In genomic region chr7:28811640-28812275, GRCm38 (mm10) we compare ENCODE assay signal across 8 mouse cellular contexts. TPM values are rescaled to one million over a fixed set of nuclear protein-coding genes. Genes with fewer than 3 reads are reported as not detected.
DNase-seq lines count a peak whose midpoint lies in the region; ATAC-seq and TF ChIP-seq lines count a peak whose summit lies in the region.

No protein-coding gene starts in this region.

- no peaks in the 10 kb centered on the region for H3K9me3 ChIP-seq in CH12.LX (replicated peaks; ENCODE audit: low read length)
- no peaks in the 10 kb centered on the region for H3K9me3 ChIP-seq in forebrain, embryonic 14.5 days (replicated peaks; ENCODE audit: control insufficient read depth, low read length)
- H3K9me3 ChIP-seq in liver, embryonic 13.5 days (replicated peaks) = no peaks in the 10 kb centered on the region

- peak overlapping the region; percentile 100 for H3K9ac ChIP-seq in CH12.LX (ENCODE audit: insufficient read depth, low read depth)
- H3K9ac ChIP-seq in forebrain, embryonic 14.5 days (ENCODE audit: low read length) = peak overlapping the region; percentile 88
- H3K9ac ChIP-seq in liver, embryonic 13.5 days = peak overlapping the region; percentile 86

- no peak for TF ChIP-seq CTCF in gastrocnemius, adult 2 months (IDR thresholded peaks at IDR 0.05)
- TF ChIP-seq CTCF in CH12.LX (conservative IDR thresholded peaks at IDR 0.05 in 1 of 2, IDR thresholded peaks at IDR 0.05 in 1 of 2; ENCODE audit: low read depth in 2 of 2, low read length in 2 of 2) = no peak

- 15% methylated on average over 7 of the region's 7 CpGs for WGBS in forebrain, embryonic 14.5 days
- 9% methylated on average over 7 of the region's 7 CpGs for WGBS in liver, embryonic 13.5 days (ENCODE audit: insufficient replicate concordance)

- no peak for ATAC-seq in forebrain, embryonic 14.5 days
- ATAC-seq in liver, embryonic 13.5 days (ENCODE audit: low read depth) = no peak

- peaks cover 55% of the 10 kb centered on the region for H3K79me2 ChIP-seq in CH12.LX (replicated peaks; ENCODE audit: control insufficient read depth, extremely low read depth, insufficient read depth, poor library complexity, severe bottlenecking)

- intact Hi-C loops in gastrocnemius, adult 2 months (cut with DNase I) = loop anchor here (1.0 kb wide), 1 partner anchor 12 kb away; no protein-coding TSS in a partner anchor
- intact Hi-C loops in left cerebral cortex, postnatal 4 days (cut with DNase I) = no loop called here

- dilution Hi-C loops in CH12.LX (cut with MboI; ENCODE audit: extremely low pct_ligation_motif_present, extremely low pct_unique_long_range_greater_than_20kb, low sequenced_read_pairs) = no loop called here

- DNase-seq in gastrocnemius, adult 2 months = no peak
- DNase-seq in gastrocnemius, postnatal 4 days (ENCODE audit: low spot score in 2 of 2) = no peak
- DNase-seq in CH12.LX (ENCODE audit: extremely low read depth) = no peak
- no peak for DNase-seq in forebrain, embryonic 14.5 days (ENCODE audit: low spot score)
- DNase-seq in liver, embryonic 13.5 days = no peak
- DNase-seq in left cerebral cortex, postnatal 4 days = no peak
- no peak for DNase-seq in adrenal gland, postnatal 14 days
- no peak for DNase-seq in adrenal gland, adult 2 months

- peak overlapping the region; percentile 100 for H3K27ac ChIP-seq in gastrocnemius, adult 2 months
- H3K27ac ChIP-seq in CH12.LX (ENCODE audit: insufficient read depth, low read depth) = peak overlapping the region; percentile 55; the same call in 1 of the 2 replicates
- H3K27ac ChIP-seq in forebrain, embryonic 14.5 days (ENCODE audit: low read depth, low read length) = no peak overlapping the region
- H3K27ac ChIP-seq in liver, embryonic 13.5 days = peak overlapping the region; percentile 95

- TF ChIP-seq RAD21 in CH12.LX (IDR thresholded peaks at IDR 0.05; ENCODE audit: low read depth, low read length) = no peak

- no peak for TF ChIP-seq POLR2A in CH12.LX (IDR thresholded peaks at IDR 0.05; ENCODE audit: low read depth, low read length)

- H3K36me3 ChIP-seq in CH12.LX (replicated peaks in 1 of 2; ENCODE audit: control insufficient read depth in 1 of 2, insufficient read depth in 1 of 2, low read length in 1 of 2) = peaks cover 44 to 50% of the 10 kb centered on the region in 2 experiments
- H3K36me3 ChIP-seq in forebrain, embryonic 14.5 days (ENCODE audit: control insufficient read depth, insufficient read depth, low read length) = peaks cover 46% of the 10 kb centered on the region
- H3K36me3 ChIP-seq in liver, embryonic 13.5 days = peaks cover 52% of the 10 kb centered on the region

- H3K4me1 ChIP-seq in CH12.LX (ENCODE audit: control insufficient read depth in 1 of 2, insufficient read depth in 2 of 2) = peaks cover 11 to 57% of the 10 kb centered on the region in 2 experiments
- H3K4me1 ChIP-seq in forebrain, embryonic 14.5 days (ENCODE audit: control insufficient read depth, insufficient read depth, low read length) = peaks cover 21% of the 10 kb centered on the region
- peaks cover 66% of the 10 kb centered on the region for H3K4me1 ChIP-seq in liver, embryonic 13.5 days (replicated peaks)

- H3K27me3 ChIP-seq in CH12.LX (replicated peaks) = no peaks in the 10 kb centered on the region
- H3K27me3 ChIP-seq in forebrain, embryonic 14.5 days (replicated peaks; ENCODE audit: control insufficient read depth, insufficient read depth, low read length) = no peaks in the 10 kb centered on the region
- no peaks in the 10 kb centered on the region for H3K27me3 ChIP-seq in liver, embryonic 13.5 days

- TF ChIP-seq EP300 in CH12.LX (IDR thresholded peaks at IDR 0.05; ENCODE audit: low read length) = no peak

- H3K4me2 ChIP-seq in CH12.LX (ENCODE audit: insufficient read depth, low read depth, poor library complexity, severe bottlenecking) = peak overlapping the region; percentile 90
- peak overlapping the region; percentile 87 for H3K4me2 ChIP-seq in forebrain, embryonic 14.5 days (ENCODE audit: low read length)
- H3K4me2 ChIP-seq in liver, embryonic 13.5 days = peak overlapping the region; percentile 89

- in situ Hi-C loops in CH12.LX (cut with MboI; ENCODE audit: low pct_ligation_motif_present, low pct_unique_long_range_greater_than_20kb, low sequenced_read_pairs) = no loop called here

- H3K4me3 ChIP-seq in gastrocnemius, adult 2 months = peak overlapping the region; percentile 91
- H3K4me3 ChIP-seq in CH12.LX (replicated peaks in 1 of 3; ENCODE audit: low read depth in 2 of 3, low read length in 2 of 3, poor library complexity in 1 of 3) = peak overlapping the region; percentile 74 to 96 (median 78)
- H3K4me3 ChIP-seq in forebrain, embryonic 14.5 days (ENCODE audit: low read depth, low read length) = peak overlapping the region; percentile 74
- H3K4me3 ChIP-seq in liver, embryonic 13.5 days (replicated peaks) = peak overlapping the region; percentile 86

TF ChIP-seq in CH12.LX, 34 proteins besides CTCF, POLR2A, EP300 and RAD21:
- no peak for TF ChIP-seq BHLHE40 (IDR thresholded peaks at IDR 0.05; ENCODE audit: low read depth, low read length)
- TF ChIP-seq CHD1 (IDR thresholded peaks at IDR 0.05; ENCODE audit: low read depth, low read length) = 0 out of 2 replicates have a peak, but pooled peaks have one; percentile 16
- TF ChIP-seq POLR2AphosphoS2 (IDR thresholded peaks at IDR 0.05; ENCODE audit: low read depth, low read length) = peak; percentile 4; the same call in 1 of the 2 replicates

RNA-seq across cellular contexts. Expression of gene Hnrnpl, which starts 3.4 kb away (rescaled TPM):
- total RNA-seq in gastrocnemius, adult 2 months (2021) = 100 to 1,000 TPM; 131 to 143 TPM
- total RNA-seq in gastrocnemius, postnatal 4 days (2021) = 100 to 1,000 TPM; 369 to 382 TPM
- total RNA-seq in CH12.LX (2012; rRNA removed) = 296 and 342 TPM in 2 replicates
- total RNA-seq in CH12.LX (2014; rRNA removed) = 365 and 371 TPM in 2 replicates
- polyA plus RNA-seq in CH12.LX (2012; ENCODE audit: insufficient read length, low read depth) = 640 and 645 TPM in 2 replicates
- polyA plus RNA-seq in forebrain, embryonic 14.5 days (2014; fragmentation: Nextera tagmentation; extraction: Ambion mirVana) = 190 and 198 TPM in 2 replicates
- polyA plus RNA-seq in liver, embryonic 13.5 days (2015; fragmentation: Nextera tagmentation; extraction: Ambion mirVana) = 130 and 154 TPM in 2 replicates
- total RNA-seq in left cerebral cortex, postnatal 4 days (2021) = 100 to 1,000 TPM; 572 to 576 TPM
- total RNA-seq in adrenal gland, postnatal 14 days (2021) = 423 and 480 TPM in 2 replicates
- total RNA-seq in adrenal gland, adult 2 months (2021) = 100 to 1,000 TPM; 382 to 408 TPM
- 119 and 120 TPM in 2 replicates for polyA plus RNA-seq in adrenal gland, adult 2 months (2012; rRNA removed)

RNA-seq across cellular contexts. Expression of gene Ech1, which starts 13.3 kb away (rescaled TPM):
- 100 to 1,000 TPM; 173 to 338 TPM for total RNA-seq in gastrocnemius, adult 2 months (2021)
- total RNA-seq in gastrocnemius, postnatal 4 days (2021) = 100 to 1,000 TPM; 211 to 220 TPM
- 103 and 124 TPM in 2 replicates for total RNA-seq in CH12.LX (2012; rRNA removed)
- total RNA-seq in CH12.LX (2014; rRNA removed) = 119 and 121 TPM in 2 replicates
- 65.1 and 67.6 TPM in 2 replicates for polyA plus RNA-seq in CH12.LX (2012; ENCODE audit: insufficient read length, low read depth)
- polyA plus RNA-seq in forebrain, embryonic 14.5 days (2014; fragmentation: Nextera tagmentation; extraction: Ambion mirVana) = 103 and 107 TPM in 2 replicates
- 74.5 and 77.7 TPM in 2 replicates for polyA plus RNA-seq in liver, embryonic 13.5 days (2015; fragmentation: Nextera tagmentation; extraction: Ambion mirVana)
- total RNA-seq in left cerebral cortex, postnatal 4 days (2021) = 10 to 100 TPM; 45.3 to 45.9 TPM
- 1,138 and 1,196 TPM in 2 replicates for total RNA-seq in adrenal gland, postnatal 14 days (2021)
- total RNA-seq in adrenal gland, adult 2 months (2021) = 100 to 1,000 TPM; 520 to 711 TPM
- polyA plus RNA-seq in adrenal gland, adult 2 months (2012; rRNA removed) = 486 and 560 TPM in 2 replicates

RNA-seq across cellular contexts. Expression of gene Lgals4, which starts 21.9 kb away (rescaled TPM):
- total RNA-seq in gastrocnemius, adult 2 months (2021) = 1 to 10 TPM; 2.6 to 7.3 TPM
- total RNA-seq in gastrocnemius, postnatal 4 days (2021) = 1 to 10 TPM; 5.3 to 8.7 TPM
- total RNA-seq in CH12.LX (2012; rRNA removed) (3.9 and 7.0 TPM in 2 replicates), CH12.LX (2014; rRNA removed) (2.6 and 3.6 TPM in 2 replicates)
- 6.5 and 7.2 TPM in 2 replicates for polyA plus RNA-seq in CH12.LX (2012; ENCODE audit: insufficient read length, low read depth)
- polyA plus RNA-seq in forebrain, embryonic 14.5 days (2014; fragmentation: Nextera tagmentation; extraction: Ambion mirVana) = 1.7 and 2.0 TPM in 2 replicates
- 1.6 and 3.1 TPM in 2 replicates for polyA plus RNA-seq in liver, embryonic 13.5 days (2015; fragmentation: Nextera tagmentation; extraction: Ambion mirVana)
- total RNA-seq in left cerebral cortex, postnatal 4 days (2021) = 1 to 10 TPM; 3.6 to 4.6 TPM
- total RNA-seq in adrenal gland, postnatal 14 days (2021) = 18.7 and 32.4 TPM in 2 replicates
- 1 to 10 TPM; 7.4 to 9.4 TPM for total RNA-seq in adrenal gland, adult 2 months (2021)
- 20.5 and 22.4 TPM in 2 replicates for polyA plus RNA-seq in adrenal gland, adult 2 months (2012; rRNA removed)

RNA-seq across cellular contexts. Expression of gene Rinl, which starts 23.0 kb away (rescaled TPM):
- under 1 TPM; 0.71 to 0.89 TPM for total RNA-seq in gastrocnemius, adult 2 months (2021)
- 1 to 10 TPM; 1.7 to 1.8 TPM for total RNA-seq in gastrocnemius, postnatal 4 days (2021)
- total RNA-seq in CH12.LX (2012; rRNA removed) (60.9 and 65.5 TPM in 2 replicates), CH12.LX (2014; rRNA removed) (41.5 and 46.1 TPM in 2 replicates)
- 60.6 and 61.8 TPM in 2 replicates for polyA plus RNA-seq in CH12.LX (2012; ENCODE audit: insufficient read length, low read depth)
- polyA plus RNA-seq in forebrain, embryonic 14.5 days (2014; fragmentation: Nextera tagmentation; extraction: Ambion mirVana) = 1.3 and 1.5 TPM in 2 replicates
- polyA plus RNA-seq in liver, embryonic 13.5 days (2015; fragmentation: Nextera tagmentation; extraction: Ambion mirVana) = 10.8 and 12.0 TPM in 2 replicates
- total RNA-seq in left cerebral cortex, postnatal 4 days (2021) = 1 to 10 TPM; 1.5 to 1.6 TPM
- total RNA-seq in adrenal gland, postnatal 14 days (2021) = 3.1 and 7.3 TPM in 2 replicates
- total RNA-seq in adrenal gland, adult 2 months (2021) = 1 to 10 TPM; 2.9 to 3.7 TPM
- polyA plus RNA-seq in adrenal gland, adult 2 months (2012; rRNA removed) = 3.0 and 4.1 TPM in 2 replicates

RNA-seq across cellular contexts. Expression of gene Nfkbib, which starts 44.4 kb away (rescaled TPM):
- 10 to 100 TPM; 27.1 to 31.3 TPM for total RNA-seq in gastrocnemius, adult 2 months (2021)
- total RNA-seq in gastrocnemius, postnatal 4 days (2021) = 10 to 100 TPM; 17.3 to 20.0 TPM
- total RNA-seq in CH12.LX (2012; rRNA removed) (59.3 and 62.8 TPM in 2 replicates), CH12.LX (2014; rRNA removed) (24.6 and 30.5 TPM in 2 replicates)
- polyA plus RNA-seq in CH12.LX (2012; ENCODE audit: insufficient read length, low read depth) = 97.5 and 101 TPM in 2 replicates
- polyA plus RNA-seq in forebrain, embryonic 14.5 days (2014; fragmentation: Nextera tagmentation; extraction: Ambion mirVana) = 61.0 and 62.4 TPM in 2 replicates
- 37.0 and 37.1 TPM in 2 replicates for polyA plus RNA-seq in liver, embryonic 13.5 days (2015; fragmentation: Nextera tagmentation; extraction: Ambion mirVana)
- total RNA-seq in left cerebral cortex, postnatal 4 days (2021) = 10 to 100 TPM; 35.3 to 35.6 TPM
- total RNA-seq in adrenal gland, postnatal 14 days (2021) = 38.5 and 43.0 TPM in 2 replicates
- total RNA-seq in adrenal gland, adult 2 months (2021) = 10 to 100 TPM; 38.0 to 62.9 TPM
- polyA plus RNA-seq in adrenal gland, adult 2 months (2012; rRNA removed) = 97.6 and 122 TPM in 2 replicates
